Mouse (Mus musculus) ES-E14 (cell line): ENCODE measurements around the gene Csnk2b. TPM values are rescaled to one million over a fixed set of nuclear protein-coding genes. Genes with fewer than 3 reads are reported as not detected.

ENCODE experiments used
- DNase-seq: peaks from one replicate; pipeline ENCODE4 v3.0.0-alpha.2; 2013; ENCODE audit warnings: low read depth, low spot score
- H3K27ac ChIP-seq: 2 replicates; pipeline ENCODE4 v1.5.1; 2012; ENCODE audit warnings: low read depth, mild to moderate bottlenecking, low read length, moderate library complexity, mixed read lengths; ENCODE audit not compliant: poor library complexity, insufficient read depth, severe bottlenecking
- H3K36me3 ChIP-seq: 2 replicates; pipeline ENCODE4 v1.6.1; 2012; ENCODE audit warnings: mild to moderate bottlenecking, low read length, moderate library complexity, mixed read lengths; ENCODE audit not compliant: control insufficient read depth, poor library complexity, insufficient read depth, severe bottlenecking
- H3K4me1 ChIP-seq, 2 experiments: fragments of 150-350 bp in 1 of 2; sonication (generic) in 1 of 2; 2 replicates each; pipeline ENCODE4 v1.6.1; 2012; ENCODE audit warnings: low read length in 2 of 2, mild to moderate bottlenecking in 1 of 2, mixed read lengths in 1 of 2; ENCODE audit not compliant: control insufficient read depth in 2 of 2, insufficient read depth in 2 of 2, poor library complexity in 1 of 2
- H3K4me3 ChIP-seq, 2 experiments: fragments of 150-350 bp in 1 of 2; sonication (generic) in 1 of 2; 2 replicates each; pipeline ENCODE4 v1.5.1; 2012; ENCODE audit warnings: low read length in 2 of 2, low read depth in 1 of 2, mild to moderate bottlenecking in 1 of 2, mixed read lengths in 1 of 2; ENCODE audit not compliant: insufficient read depth in 1 of 2, poor library complexity in 1 of 2, severe bottlenecking in 1 of 2
- H3K9ac ChIP-seq: 2 replicates; pipeline ENCODE4 v1.6.1; 2012; ENCODE audit warnings: low read depth, mild to moderate bottlenecking, low read length, mixed read lengths; ENCODE audit not compliant: poor library complexity, insufficient read depth, severe bottlenecking
- H3K9me3 ChIP-seq: fragments of 150-350 bp; sonication (generic); 2 replicates; pipeline ENCODE4 v1.6.1; 2012; ENCODE audit warnings: low read depth, mild to moderate bottlenecking, low read length; ENCODE audit not compliant: control insufficient read depth, insufficient read depth
- CHD2 ChIP-seq: IDR thresholded peaks from 2 replicates; pipeline ENCODE4 v1.6.1; 2014; ENCODE audit warnings: mild to moderate bottlenecking, low read depth, low read length, inconsistent platforms
- HCFC1 ChIP-seq: IDR thresholded peaks from 2 replicates; pipeline ENCODE4 v1.6.1; 2012; ENCODE audit warnings: low read length, inconsistent platforms, borderline replicate concordance; ENCODE audit not compliant: insufficient read depth
- MAFK ChIP-seq: IDR thresholded peaks from 2 replicates; pipeline ENCODE4 v1.6.1; 2014; ENCODE audit warnings: mild to moderate bottlenecking, low read depth, low read length, inconsistent platforms; ENCODE audit not compliant: insufficient read depth
- ZC3H11A ChIP-seq: IDR thresholded peaks from 2 replicates; pipeline ENCODE4 v1.6.1; 2012; ENCODE audit warnings: low read depth, mild to moderate bottlenecking, inconsistent platforms, low read length, borderline replicate concordance
- ZNF384 ChIP-seq: IDR thresholded peaks from 2 replicates; pipeline ENCODE4 v1.6.1; 2012; ENCODE audit warnings: low read depth, low read length, inconsistent platforms
- in situ Hi-C, 2 experiments: fragments of 600-800 bp; cut with MboI; formaldehyde crosslinking; loops; one replicate each; pipeline ENCODE4 v1.15.1; 2025; ENCODE audit warnings: low sequenced_read_pairs in 2 of 2, inconsistent platforms in 1 of 2; ENCODE audit not compliant: unreplicated experiment in 2 of 2
- total RNA-seq: library from RNA; depleted of rRNA; stranded (reverse); fragments of 300-350 nt; gene quantifications from 2 replicates; pipeline ENCODE4 v1.2.3, GENCODE M21; 2012

Csnk2b gene
- total RNA-seq, 1 experiment = 98.6 TPM

- Histone ChIP-seq H3K4me1 (peaks cover 0 to 7% of the 10 kb centered on the region in 2 experiments; a peak in 2 of 4 replicates), H3K27ac (peak within 1 kb of the TSS; percentile 74), H3K4me3 (peak within 1 kb of the TSS; percentile 92 to 98), H3K36me3 (peaks cover 30% of the 10 kb centered on the region), H3K9ac (peak within 1 kb of the TSS; percentile 97), H3K9me3 (no peaks in the 10 kb centered on the region)
- TF ChIP-seq ZNF384 (peak; percentile 45; the same call in 1 of the 2 replicates), CHD2 (peak; percentile 81), ZC3H11A (no peak), HCFC1 (peak; percentile 98), MAFK (no peak)
- DNase-seq = peak; percentile 95
- in situ Hi-C loops = loop anchor here in 1 of 2 experiments (25.0 kb wide), 1 partner anchor 109 kb away; the partner anchor contains the start of genes Vars and Vwa7
Observed at GRCm38 (mm10) chr17:35121143-35121799, 582 bp downstream of the Csnk2b start, which contains the start of gene Gpank1. Gene Gpank1 (plus strand): TSS chr17:35121455.

DNA sequence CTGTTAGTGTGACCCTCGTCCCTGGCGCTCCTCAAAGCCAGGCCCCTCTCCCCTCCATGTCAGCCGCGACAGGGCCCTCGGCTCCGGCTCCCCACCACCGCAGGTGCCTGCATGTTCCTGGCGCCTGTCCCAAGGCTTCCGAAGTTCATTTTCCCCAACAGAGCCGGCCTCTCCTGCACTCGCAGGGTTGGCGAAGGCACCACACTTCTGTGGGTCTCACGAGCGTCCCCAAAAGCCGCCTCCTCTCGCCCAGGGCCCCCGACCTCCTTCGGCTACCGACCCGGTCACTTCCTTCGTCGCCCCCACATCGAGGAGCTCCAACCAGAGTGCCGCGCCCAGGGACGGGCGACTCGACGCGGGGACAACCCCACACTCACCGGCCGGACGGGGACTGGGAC, 1.1 kb downstream of the Csnk2b start:
- no peak for TF ChIP-seq ZC3H11A
- no peak for TF ChIP-seq HCFC1
- peak overlapping the region; percentile 92 to 98 for H3K4me3 ChIP-seq
- H3K4me1 ChIP-seq = peaks cover 0 to 7% of the 10 kb centered on the region in 2 experiments; a peak in 2 of 4 replicates
- peaks cover 35% of the 10 kb centered on the region for H3K36me3 ChIP-seq
- peak overlapping the region; percentile 97 for H3K9ac ChIP-seq
- no peak for DNase-seq
- H3K9me3 ChIP-seq = no peaks in the 10 kb centered on the region
- in situ Hi-C loops = loop anchor here in 1 of 2 experiments (25.0 kb wide), 1 partner anchor 108 kb away; the partner anchor contains the start of genes Vars and Vwa7
- H3K27ac ChIP-seq = peak overlapping the region; percentile 24

DNA sequence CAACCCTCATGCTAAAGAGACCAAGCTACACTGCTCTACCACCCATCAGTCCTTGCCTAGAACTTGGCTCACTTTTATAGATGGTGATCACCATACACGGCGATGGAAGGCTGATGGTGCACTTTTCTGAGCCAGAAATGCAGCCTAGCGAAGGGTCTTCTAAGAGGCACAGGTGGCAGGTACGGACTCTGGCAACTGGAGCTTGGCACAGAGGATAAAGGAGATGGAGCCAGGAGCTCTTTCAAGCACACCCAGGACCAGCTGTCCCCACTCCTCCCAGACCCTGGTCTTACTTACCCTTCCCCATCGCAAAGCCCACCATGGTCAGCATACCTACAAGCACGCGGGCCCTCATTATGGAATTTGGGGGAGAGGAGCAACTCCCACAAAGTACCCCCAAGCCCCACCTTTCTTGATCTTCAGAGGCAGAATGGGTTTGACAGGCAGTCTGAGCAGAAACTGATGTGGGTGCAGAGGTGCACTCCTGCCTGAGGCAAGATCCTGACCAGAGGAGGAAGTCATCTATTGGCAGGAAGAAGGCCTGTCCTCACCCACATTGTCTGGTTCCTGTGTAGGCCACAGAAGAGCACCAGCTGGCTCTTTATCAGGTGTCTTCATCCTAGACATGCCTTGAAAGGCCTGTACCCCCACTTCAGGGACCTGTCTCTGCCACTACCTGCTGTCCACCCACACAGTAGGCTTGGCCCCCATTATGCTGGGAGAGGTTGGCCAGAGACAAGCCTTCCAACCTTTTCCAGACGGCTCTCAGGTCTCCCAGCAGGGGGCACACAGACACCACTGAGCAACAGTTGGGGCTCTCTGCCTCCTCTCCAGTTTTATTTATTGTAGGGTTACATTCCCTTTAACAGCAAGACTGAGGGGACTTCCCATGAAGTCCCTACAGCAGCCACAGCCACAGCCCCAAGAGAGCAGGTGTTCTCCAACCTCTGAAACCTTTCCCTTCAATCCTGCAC, 6.5 kb downstream of the Csnk2b start, which contains the start of gene Ly6g5b:
Gene Ly6g5b (minus strand): TSS at position 383 of the 974 bp plus-strand sequence.
- peaks cover 32% of the 10 kb centered on the region for H3K36me3 ChIP-seq

GRCm38 (mm10) chr17:35111774-35112173, 10.1 kb downstream of the Csnk2b start:
- no peak for TF ChIP-seq CHD2
- no peak for TF ChIP-seq ZNF384
- no peak for TF ChIP-seq MAFK
- no peak for TF ChIP-seq ZC3H11A
- no peak for TF ChIP-seq HCFC1
- no peak overlapping the region for H3K9ac ChIP-seq
- no peak overlapping the region for H3K4me3 ChIP-seq
- H3K27ac ChIP-seq = no peak overlapping the region
- in situ Hi-C loops = loop anchor here in 1 of 2 experiments (25.0 kb wide), 1 partner anchor 99 kb away; the partner anchor contains the start of genes Vars and Vwa7
- no peak for DNase-seq
- H3K36me3 ChIP-seq = peaks cover 14% of the 10 kb centered on the region
- no peaks in the 10 kb centered on the region for H3K9me3 ChIP-seq
- no peaks in the 10 kb centered on the region; a peak in 1 of 4 replicates for H3K4me1 ChIP-seq

More for the DNA sequence above, 6.5 kb downstream of the Csnk2b start, which contains the start of gene Ly6g5b:
- Histone ChIP-seq H3K4me3 (no peak within 1 kb of the TSS), H3K4me1 (peaks cover 0 to 3% of the 10 kb centered on the region in 2 experiments; a peak in 2 of 4 replicates), H3K9me3 (no peaks in the 10 kb centered on the region), H3K9ac (no peak within 1 kb of the TSS), H3K27ac (no peak within 1 kb of the TSS)
- DNase-seq = no peak
- no peak for TF ChIP-seq CHD2
- TF ChIP-seq MAFK = no peak
- no peak for TF ChIP-seq ZNF384
- no peak for TF ChIP-seq ZC3H11A
- TF ChIP-seq HCFC1 = no peak
- in situ Hi-C loops = loop anchor here in 1 of 2 experiments (25.0 kb wide), 1 partner anchor 103 kb away; the partner anchor contains the start of genes Vars and Vwa7
